Mouse (Mus musculus): ENCODE measurements around the gene Usp30. TPM values are rescaled to one million over a fixed set of nuclear protein-coding genes. Genes with fewer than 3 reads are reported as not detected.

The Usp30 gene
- polyA plus RNA-seq (2017; shearing (Covaris generic)), result 1 to 10 TPM; 2.6 to 2.7 TPM

- ATAC-seq, result no peak
These were observed at the start of gene Usp30 for GRCm38 (mm10) chr5:114065161-114065560. Gene Usp30, plus strand, starts transcription at chr5:114065461.

GRCm38 (mm10) chr5:114024390-114024789, 40.9 kb upstream of the Usp30 start:
- peak; percentile 43 for ATAC-seq

GRCm38 (mm10) chr5:114024885-114025284, 40.4 kb upstream of the Usp30 start:
- ATAC-seq, result no peak

GRCm38 (mm10) chr5:114027217-114027944, 37.9 kb upstream of the Usp30 start:
- ATAC-seq, result no peak

GRCm38 (mm10) chr5:114028111-114028510, 37.1 kb upstream of the Usp30 start:
- no peak for ATAC-seq

GRCm38 (mm10) chr5:114030652-114031051, 34.6 kb upstream of the Usp30 start:
- no peak for ATAC-seq

- ATAC-seq, result no peak
These were observed 33.0 kb upstream of the Usp30 start for GRCm38 (mm10) chr5:114032161-114032763.

GRCm38 (mm10) chr5:114034393-114034792, 30.9 kb upstream of the Usp30 start:
- ATAC-seq, result no peak

- ATAC-seq, result no peak
These were observed 30.1 kb upstream of the Usp30 start for GRCm38 (mm10) chr5:114035111-114035510.

GRCm38 (mm10) chr5:114040508-114040907, 24.8 kb upstream of the Usp30 start:
- ATAC-seq, result no peak

- no peak for ATAC-seq
These were observed 24.4 kb upstream of the Usp30 start for GRCm38 (mm10) chr5:114040911-114041310.

GRCm38 (mm10) chr5:114041327-114041930, 23.8 kb upstream of the Usp30 start:
- peak; percentile 34 for ATAC-seq

GRCm38 (mm10) chr5:114043800-114044199, 21.5 kb upstream of the Usp30 start:
- peak; percentile 56 for ATAC-seq

GRCm38 (mm10) chr5:114045134-114045533, 20.1 kb upstream of the Usp30 start:
- ATAC-seq, result no peak

GRCm38 (mm10) chr5:114046151-114046550, 19.1 kb upstream of the Usp30 start:
- no peak for ATAC-seq

GRCm38 (mm10) chr5:114046604-114047003, 18.7 kb upstream of the Usp30 start:
- ATAC-seq, result no peak

GRCm38 (mm10) chr5:114047182-114047581, 18.1 kb upstream of the Usp30 start:
- ATAC-seq, result no peak

GRCm38 (mm10) chr5:114048731-114049308, 16.4 kb upstream of the Usp30 start:
- ATAC-seq, result no peak

- no peak for ATAC-seq
These were observed 13.0 kb upstream of the Usp30 start for GRCm38 (mm10) chr5:114052246-114052761.

GRCm38 (mm10) chr5:114057129-114057731, 8.0 kb upstream of the Usp30 start:
- ATAC-seq, result no peak

GRCm38 (mm10) chr5:114061675-114062074, 3.6 kb upstream of the Usp30 start:
- peak; percentile 41 for ATAC-seq

- ATAC-seq, result no peak
These were observed 1.3 kb upstream of the Usp30 start for GRCm38 (mm10) chr5:114063958-114064357.

GRCm38 (mm10) chr5:114066601-114067000, 1.3 kb downstream of the Usp30 start:
- no peak for ATAC-seq
